Mouse (Mus musculus) bone marrow, adult 2 months (tissue): ENCODE measurements around the gene Cisd3.
A peak's percentile ranks its signal among the peaks of the same experiment; 100 is the strongest.

Experiments used
- CTCF ChIP-seq: fragments of 200-500 bp; IDR thresholded peaks from 2 replicates; pipeline ENCODE4 v1.5.1; 2011; ENCODE audit warnings: low read length, control low read depth; ENCODE audit not compliant: control insufficient read depth, insufficient read depth
- POLR2A ChIP-seq: fragments of 200-500 bp; IDR thresholded peaks from 2 replicates; pipeline ENCODE4 v1.6.1; 2011; ENCODE audit warnings: low read depth, mild to moderate bottlenecking, control low read depth, low read length, borderline replicate concordance; ENCODE audit not compliant: control insufficient read depth

DNA sequence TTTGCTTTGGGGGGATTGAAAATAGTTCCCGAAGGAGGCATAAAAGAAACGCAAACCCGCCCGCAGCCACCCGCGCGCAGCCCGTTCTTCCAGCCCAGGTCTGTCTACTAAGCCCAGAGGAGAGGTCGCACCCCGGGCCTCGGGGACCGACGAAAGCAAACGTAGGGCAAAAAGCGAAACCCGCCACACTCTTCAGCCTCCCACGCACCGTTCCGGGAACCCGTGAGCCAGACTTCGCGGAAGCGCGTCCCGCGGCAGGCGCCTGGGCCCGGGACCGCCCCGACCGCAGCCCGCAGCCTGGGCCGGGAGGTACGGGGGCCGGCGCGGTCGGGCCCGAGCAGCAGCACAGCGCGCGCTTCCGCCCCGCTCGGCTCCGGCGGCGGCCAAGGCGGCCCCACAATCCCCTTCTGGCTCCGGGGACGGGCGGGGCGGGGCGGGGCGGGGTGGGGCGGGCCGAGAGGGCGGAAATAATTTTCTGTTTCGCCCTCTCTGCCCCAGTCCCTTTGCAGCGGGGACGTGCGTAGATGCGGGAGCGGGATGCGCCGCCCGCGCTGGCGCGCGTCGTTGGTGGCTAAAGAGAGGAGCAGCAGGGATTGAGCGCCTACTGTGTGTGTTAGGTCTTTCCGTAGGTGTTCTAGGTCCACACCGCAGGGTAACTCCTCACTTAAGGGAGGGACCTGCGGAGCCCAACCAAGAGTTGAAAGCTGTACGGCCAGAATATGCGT lies 25.5 kb upstream of the Cisd3 start:
- TF ChIP-seq CTCF (no peak), POLR2A (peak; percentile 50; the same call in 1 of the 2 replicates)
